Mouse (Mus musculus): ENCODE results near the gene Btnl6. TPM values are rescaled to one million over a fixed set of nuclear protein-coding genes. Genes with fewer than 3 reads are reported as not detected.

The Btnl6 gene
- polyA plus RNA-seq (2016; fragmentation: Nextera tagmentation; extraction: Ambion mirVana) = not detected in 2 replicates

DNA sequence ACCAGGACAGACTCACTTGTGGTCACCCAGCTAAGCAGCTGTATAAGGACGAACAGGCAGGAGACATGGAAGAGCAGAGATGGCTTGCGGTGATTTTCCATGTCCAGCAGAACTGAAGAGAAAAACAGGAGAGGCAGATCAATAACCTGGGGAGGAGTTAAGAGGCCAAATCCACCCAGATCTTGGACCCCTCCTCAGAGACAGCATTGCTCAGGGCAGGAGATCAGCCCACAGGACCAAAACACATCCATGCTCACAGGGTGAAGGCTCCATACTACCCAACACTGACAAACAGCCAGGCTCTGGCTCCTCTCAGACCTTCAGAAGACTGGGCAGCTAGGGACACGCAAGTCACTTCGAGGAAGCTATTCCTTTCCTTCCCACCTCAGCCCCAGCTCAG lies at the start of gene Btnl6:
Btnl6 (minus strand) TSS at position 101 of the 400 bp plus-strand sequence.
- H3K27me3 ChIP-seq = no peaks in the 10 kb centered on the region; the same call in 1 of the 2 replicates
- H3K27ac ChIP-seq = no peak within 1 kb of the TSS
- no peak within 1 kb of the TSS for H3K9ac ChIP-seq
- H3K4me2 ChIP-seq (replicated peaks) = no peak within 1 kb of the TSS
- H3K4me3 ChIP-seq = no peak within 1 kb of the TSS
- no peaks in the 10 kb centered on the region for H3K9me3 ChIP-seq (replicated peaks)
- no peaks in the 10 kb centered on the region for H3K36me3 ChIP-seq
- no peak for ATAC-seq (ENCODE audit: low FRiP score)
- 91% methylated on average over 4 of the region's 4 CpGs for WGBS
- H3K4me1 ChIP-seq = no peaks in the 10 kb centered on the region

DNA sequence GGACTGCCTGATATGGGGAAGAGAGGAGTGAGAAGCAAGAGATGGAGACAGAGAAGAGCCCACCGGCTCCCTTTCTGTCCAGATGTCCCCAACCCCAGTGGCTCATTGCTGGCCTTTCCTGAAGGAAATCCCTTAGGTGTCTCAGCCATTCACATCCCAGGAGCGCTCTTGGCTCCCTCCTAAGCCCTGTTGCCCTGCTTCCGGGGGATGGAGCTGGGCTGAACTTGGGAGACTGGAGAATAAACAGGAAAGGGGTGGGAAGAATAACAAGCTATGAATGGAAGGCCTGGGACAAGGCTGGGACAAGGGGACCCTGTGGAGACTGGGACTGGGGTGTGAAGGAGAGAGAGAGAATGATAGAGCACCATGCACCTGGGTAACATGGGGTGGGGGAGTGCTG lies 47.6 kb upstream of the Btnl6 start:
- Histone ChIP-seq H3K27ac (no peak overlapping the region; the same call in 1 of the 2 replicates), H3K9ac (peak overlapping the region; percentile 8; the same call in 1 of the 2 replicates), H3K4me2 (replicated peaks) (peak overlapping the region; percentile 17; the same call in 1 of the 2 replicates), H3K4me3 (no peak overlapping the region), H3K4me1 (peaks cover 14% of the 10 kb centered on the region), H3K9me3 (replicated peaks) (no peaks in the 10 kb centered on the region), H3K27me3 (0 out of 2 replicates have a peak, but pooled peaks cover 13% of the 10 kb centered on the region), H3K36me3 (no peaks in the 10 kb centered on the region)
- WGBS = 51% methylated on average over 3 of the region's 3 CpGs
- ATAC-seq (ENCODE audit: low FRiP score) = no peak

DNA sequence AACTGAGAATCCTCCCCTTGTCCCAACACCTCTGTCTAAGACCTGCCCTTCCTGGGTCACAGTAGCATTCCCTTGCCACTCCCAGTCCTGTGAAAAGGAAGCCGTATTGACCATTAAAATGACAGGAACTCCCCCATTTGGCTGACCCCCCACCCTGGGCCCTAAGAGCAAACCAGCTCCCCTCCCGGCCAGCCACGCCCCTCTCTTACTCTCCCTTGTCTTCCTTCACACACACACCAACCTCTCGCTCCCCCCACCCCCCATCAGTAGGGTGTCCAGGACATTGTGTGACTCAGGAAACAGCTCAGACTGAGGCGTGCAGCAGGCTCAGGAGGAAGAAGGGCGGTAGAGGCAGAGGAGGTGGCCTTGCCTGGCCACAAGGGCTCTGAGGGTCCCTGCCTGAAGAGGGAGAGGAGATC lies 46.9 kb upstream of the Btnl6 start, which contains the start of gene Notch4:
Notch4 (plus strand) TSS at position 266 of the 419 bp plus-strand sequence.
- peak within 1 kb of the TSS; percentile 23; the same call in 1 of the 2 replicates for H3K27ac ChIP-seq
- 21% methylated on average over 6 of the region's 6 CpGs for WGBS
- H3K36me3 ChIP-seq = no peaks in the 10 kb centered on the region
- peak within 1 kb of the TSS; percentile 17 for H3K4me2 ChIP-seq (replicated peaks)
- ATAC-seq (ENCODE audit: low FRiP score) = no peak
- no peak within 1 kb of the TSS for H3K4me3 ChIP-seq
- no peaks in the 10 kb centered on the region for H3K9me3 ChIP-seq (replicated peaks)
- H3K9ac ChIP-seq = peak within 1 kb of the TSS; percentile 8; the same call in 1 of the 2 replicates
- H3K4me1 ChIP-seq = peaks cover 14% of the 10 kb centered on the region
- H3K27me3 ChIP-seq = 0 out of 2 replicates have a peak, but pooled peaks cover 13% of the 10 kb centered on the region

DNA sequence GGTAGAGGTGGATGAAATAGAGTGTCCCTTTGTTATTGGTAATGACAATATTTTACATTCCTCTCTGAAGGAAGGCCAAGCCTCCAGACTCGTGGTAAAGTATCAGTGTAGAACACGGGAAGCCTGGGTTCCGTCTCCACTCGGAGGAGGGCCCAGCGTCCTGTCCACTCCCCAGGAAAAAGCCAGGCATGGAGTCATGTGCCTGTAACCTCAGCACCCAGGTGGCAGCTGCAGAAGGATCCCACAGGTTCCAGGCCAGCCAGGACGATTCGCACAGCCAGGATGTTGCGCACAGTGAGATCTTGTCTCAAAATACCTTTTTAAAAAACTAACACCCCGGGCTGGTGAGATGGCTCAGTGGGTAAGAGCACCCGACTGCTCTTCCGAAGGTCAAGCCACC lies 46.2 kb upstream of the Btnl6 start:
- WGBS = 77% methylated on average over 11 of the region's 11 CpGs
- Histone ChIP-seq H3K4me1 (peaks cover 14% of the 10 kb centered on the region), H3K27me3 (0 out of 2 replicates have a peak, but pooled peaks cover 13% of the 10 kb centered on the region), H3K9me3 (replicated peaks) (no peaks in the 10 kb centered on the region), H3K9ac (no peak overlapping the region), H3K4me3 (no peak overlapping the region), H3K36me3 (no peaks in the 10 kb centered on the region), H3K27ac (no peak overlapping the region), H3K4me2 (replicated peaks) (no peak overlapping the region)
- ATAC-seq (ENCODE audit: low FRiP score) = no peak

DNA sequence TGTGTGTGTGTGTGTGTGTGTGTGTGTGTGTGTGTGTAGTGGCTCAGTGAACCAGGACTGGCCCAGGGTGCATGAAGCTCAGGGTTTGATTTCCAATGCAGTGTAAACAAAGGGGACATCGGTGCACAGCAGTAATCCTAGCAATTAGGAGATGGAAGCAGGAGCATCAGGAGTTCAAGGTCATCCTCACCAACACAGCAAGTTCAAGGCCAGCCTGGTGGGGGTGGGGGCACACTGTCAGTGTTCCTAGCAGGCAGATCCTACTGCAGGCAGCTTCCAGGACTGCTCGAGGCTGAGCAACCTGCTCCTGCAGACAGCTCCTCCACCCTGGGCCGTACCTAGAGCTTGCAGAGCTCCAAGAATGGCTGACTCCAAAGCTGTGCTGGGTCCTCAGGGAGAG lies 45.4 kb upstream of the Btnl6 start:
- Histone ChIP-seq H3K36me3 (no peaks in the 10 kb centered on the region), H3K4me1 (peaks cover 14% of the 10 kb centered on the region), H3K9ac (no peak overlapping the region), H3K4me2 (replicated peaks) (no peak overlapping the region), H3K27me3 (0 out of 2 replicates have a peak, but pooled peaks cover 13% of the 10 kb centered on the region), H3K27ac (no peak overlapping the region), H3K4me3 (no peak overlapping the region), H3K9me3 (replicated peaks) (no peaks in the 10 kb centered on the region)
- 58% methylated on average over 3 of the region's 3 CpGs for WGBS
- ATAC-seq (ENCODE audit: low FRiP score) = no peak

DNA sequence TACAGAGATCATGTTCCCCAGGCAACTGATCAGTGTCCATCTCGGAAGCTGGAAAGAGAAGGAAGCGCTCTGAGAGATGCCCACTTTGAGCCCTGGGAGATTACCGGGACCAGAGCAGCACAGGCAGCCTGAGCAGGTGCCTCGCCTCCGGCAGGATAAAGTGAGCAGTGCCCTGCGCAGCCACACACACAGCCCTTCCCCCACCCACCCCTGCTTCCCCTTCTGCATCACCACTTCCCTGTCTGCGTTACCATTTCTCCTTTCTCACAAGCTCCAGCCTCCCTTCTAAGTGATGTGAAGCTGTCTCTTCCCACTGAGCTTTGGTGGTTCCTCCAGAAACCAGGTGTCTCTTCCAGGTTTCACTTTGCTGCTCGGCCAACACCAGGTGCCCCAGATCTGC lies 44.0 kb upstream of the Btnl6 start:
- Histone ChIP-seq H3K9me3 (replicated peaks) (no peaks in the 10 kb centered on the region), H3K4me1 (peaks cover 14% of the 10 kb centered on the region), H3K4me3 (no peak overlapping the region), H3K27me3 (0 out of 2 replicates have a peak, but pooled peaks cover 3% of the 10 kb centered on the region), H3K27ac (peak overlapping the region; percentile 40; the same call in 1 of the 2 replicates), H3K4me2 (replicated peaks) (0 out of 2 replicates have a peak overlapping the region, but pooled peaks have one; percentile 3), H3K36me3 (no peaks in the 10 kb centered on the region), H3K9ac (no peak overlapping the region)
- WGBS = 49% methylated on average over 8 of the region's 8 CpGs
- ATAC-seq (ENCODE audit: low FRiP score) = no peak

DNA sequence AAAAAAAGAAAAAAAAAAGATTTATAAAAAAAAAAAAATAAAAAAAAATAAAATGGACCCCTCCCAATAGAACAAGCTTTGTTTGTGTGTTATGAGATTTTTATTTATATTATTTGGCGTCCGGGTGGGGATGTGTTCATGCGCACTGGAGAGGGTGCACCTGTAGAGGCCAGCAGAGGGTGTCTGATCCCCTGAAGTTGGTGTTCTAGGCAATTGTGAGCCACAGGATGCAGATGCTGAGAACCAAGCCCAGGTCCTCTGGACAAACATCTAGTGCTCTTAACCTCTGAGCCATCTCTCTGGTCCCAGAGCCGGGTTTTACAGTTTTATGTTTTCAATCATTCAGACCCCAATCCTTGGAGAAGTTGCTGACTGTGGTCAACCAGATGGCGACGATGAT lies 43.3 kb upstream of the Btnl6 start:
- no peak overlapping the region for H3K4me3 ChIP-seq
- 90% methylated on average over 6 of the region's 6 CpGs for WGBS
- no peak overlapping the region for H3K9ac ChIP-seq
- 0 out of 2 replicates have a peak, but pooled peaks cover 2% of the 10 kb centered on the region for H3K27me3 ChIP-seq
- no peak overlapping the region for H3K27ac ChIP-seq
- ATAC-seq (ENCODE audit: low FRiP score) = no peak
- H3K4me2 ChIP-seq (replicated peaks) = no peak overlapping the region
- no peaks in the 10 kb centered on the region for H3K36me3 ChIP-seq
- H3K9me3 ChIP-seq (replicated peaks) = no peaks in the 10 kb centered on the region
- peaks cover 14% of the 10 kb centered on the region for H3K4me1 ChIP-seq

DNA sequence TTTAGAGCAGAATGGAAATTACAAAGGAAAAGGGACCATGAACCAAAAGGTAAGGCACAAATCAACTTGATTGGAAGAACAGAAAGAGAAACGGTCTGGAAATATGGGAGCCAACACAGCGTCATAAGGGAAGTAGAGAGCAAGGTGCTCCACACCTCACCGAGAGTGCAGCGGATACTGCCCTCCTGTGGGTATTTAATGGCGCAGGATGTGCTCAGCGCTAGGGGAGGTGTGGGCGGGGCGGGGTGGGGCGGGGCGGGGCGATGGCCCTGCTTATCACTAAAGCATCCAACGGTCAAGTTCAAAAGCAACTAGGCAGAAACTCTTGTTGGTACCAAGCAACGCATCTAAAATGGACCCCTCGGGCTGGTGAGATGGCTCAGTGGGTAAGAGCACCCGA lies 42.7 kb upstream of the Btnl6 start:
- Histone ChIP-seq H3K9ac (no peak overlapping the region), H3K27me3 (no peaks in the 10 kb centered on the region), H3K4me1 (peaks cover 12% of the 10 kb centered on the region), H3K4me3 (no peak overlapping the region), H3K4me2 (replicated peaks) (no peak overlapping the region), H3K36me3 (no peaks in the 10 kb centered on the region), H3K27ac (no peak overlapping the region), H3K9me3 (replicated peaks) (no peaks in the 10 kb centered on the region)
- ATAC-seq (ENCODE audit: low FRiP score) = no peak
- WGBS = 26% methylated on average over 15 of the region's 15 CpGs

DNA sequence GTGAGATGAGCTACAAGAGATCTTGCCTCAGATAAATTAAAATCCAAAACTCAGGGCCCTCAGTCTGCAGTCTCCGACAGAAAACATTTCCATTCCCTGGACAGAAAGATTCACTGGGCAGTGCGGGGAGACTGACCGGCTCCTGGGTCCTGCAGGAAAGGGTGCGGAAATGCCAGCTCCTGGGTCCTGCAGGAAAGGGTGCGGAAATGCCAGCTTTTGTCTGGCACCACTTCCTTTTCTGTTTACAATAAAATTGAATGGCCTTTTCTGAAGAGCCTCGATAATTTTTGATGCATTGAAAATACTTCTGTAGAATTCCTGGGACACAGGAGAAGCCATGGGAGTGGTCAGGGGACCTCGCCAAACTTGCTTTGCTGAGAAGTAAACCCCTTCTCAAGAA lies 42.0 kb upstream of the Btnl6 start:
- 87% methylated on average over 7 of the region's 7 CpGs for WGBS
- no peak for ATAC-seq (ENCODE audit: low FRiP score)
- H3K4me3 ChIP-seq = no peak overlapping the region
- H3K9ac ChIP-seq = no peak overlapping the region
- peaks cover 4% of the 10 kb centered on the region for H3K4me1 ChIP-seq
- H3K36me3 ChIP-seq = no peaks in the 10 kb centered on the region
- no peaks in the 10 kb centered on the region for H3K9me3 ChIP-seq (replicated peaks)
- H3K4me2 ChIP-seq (replicated peaks) = no peak overlapping the region
- H3K27me3 ChIP-seq = no peaks in the 10 kb centered on the region
- no peak overlapping the region for H3K27ac ChIP-seq

DNA sequence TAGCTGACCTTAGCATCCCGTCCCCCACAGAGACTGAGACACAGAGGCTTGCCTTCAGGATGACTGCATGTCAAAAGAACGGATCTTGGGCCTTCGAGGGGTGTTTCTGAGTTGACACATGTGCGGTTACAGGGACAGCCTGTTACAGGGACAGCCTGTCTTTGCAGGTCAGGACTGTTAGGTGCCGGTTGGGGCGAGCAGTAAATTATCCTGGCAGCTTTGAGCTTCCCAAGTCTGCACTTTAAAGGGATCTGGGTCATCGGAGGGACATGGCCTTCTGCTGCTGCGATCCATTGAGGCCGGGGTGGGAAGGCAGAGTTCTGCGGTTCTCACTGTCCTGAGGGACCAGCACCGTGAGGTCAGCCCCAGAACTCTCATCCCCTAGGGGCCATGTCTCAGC lies 40.3 kb upstream of the Btnl6 start:
- H3K9ac ChIP-seq = no peak overlapping the region
- peaks cover 2% of the 10 kb centered on the region; the same call in 1 of the 2 replicates for H3K4me1 ChIP-seq
- H3K36me3 ChIP-seq = no peaks in the 10 kb centered on the region
- ATAC-seq (ENCODE audit: low FRiP score) = no peak
- H3K4me3 ChIP-seq = no peak overlapping the region
- no peaks in the 10 kb centered on the region for H3K9me3 ChIP-seq (replicated peaks)
- WGBS = 74% methylated on average over 11 of the region's 11 CpGs
- H3K4me2 ChIP-seq (replicated peaks) = no peak overlapping the region
- H3K27ac ChIP-seq = no peak overlapping the region
- no peaks in the 10 kb centered on the region for H3K27me3 ChIP-seq

DNA sequence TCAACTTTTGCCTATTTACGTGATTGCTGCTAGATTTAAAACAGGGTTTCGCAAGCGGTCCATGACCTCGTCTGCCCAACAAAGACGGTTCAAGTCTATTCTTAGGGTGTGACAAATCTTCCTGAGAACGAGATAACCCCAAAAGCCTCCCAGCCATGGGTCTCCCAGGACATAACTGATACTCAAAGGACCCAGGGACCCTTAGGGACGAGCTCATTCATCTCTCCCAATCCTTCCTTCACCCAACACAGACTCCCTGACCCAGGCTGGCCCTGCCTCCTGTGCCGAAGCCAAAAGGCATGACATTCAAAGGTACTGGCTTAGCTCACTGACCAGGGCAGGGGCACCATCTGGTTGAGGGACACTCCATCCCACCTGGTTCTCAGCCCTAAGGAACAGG lies 39.3 kb upstream of the Btnl6 start:
- Histone ChIP-seq H3K4me2 (replicated peaks) (no peak overlapping the region), H3K9ac (no peak overlapping the region), H3K27me3 (no peaks in the 10 kb centered on the region), H3K4me3 (no peak overlapping the region), H3K27ac (no peak overlapping the region), H3K36me3 (no peaks in the 10 kb centered on the region), H3K9me3 (replicated peaks) (no peaks in the 10 kb centered on the region), H3K4me1 (peaks cover 2% of the 10 kb centered on the region; the same call in 1 of the 2 replicates)
- ATAC-seq (ENCODE audit: low FRiP score) = no peak
- WGBS = 84% methylated on average over 8 of the region's 8 CpGs

DNA sequence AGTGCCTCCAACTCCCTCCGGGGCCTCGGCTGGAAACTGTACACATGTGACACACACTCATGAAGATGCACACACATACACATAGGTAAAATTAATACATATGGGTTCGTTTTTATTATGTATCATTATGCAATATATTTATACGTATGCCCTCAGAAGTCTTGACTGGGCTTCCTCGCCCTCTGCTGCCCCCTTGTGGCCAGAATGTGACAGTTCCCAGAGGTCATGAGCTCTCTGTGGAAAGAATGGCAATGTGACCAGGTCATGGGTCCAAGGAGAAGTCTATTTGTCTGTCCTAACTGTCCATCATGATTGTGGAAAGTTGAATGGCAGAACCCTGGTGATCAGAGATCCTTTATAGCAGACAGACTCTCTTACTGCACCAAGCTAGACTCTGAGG lies 38.3 kb upstream of the Btnl6 start:
- Histone ChIP-seq H3K27me3 (no peaks in the 10 kb centered on the region), H3K27ac (no peak overlapping the region), H3K9me3 (replicated peaks) (no peaks in the 10 kb centered on the region), H3K4me3 (no peak overlapping the region), H3K4me1 (no peaks in the 10 kb centered on the region), H3K4me2 (replicated peaks) (no peak overlapping the region), H3K36me3 (no peaks in the 10 kb centered on the region), H3K9ac (no peak overlapping the region)
- WGBS = 26% methylated on average over 5 of the region's 5 CpGs
- no peak for ATAC-seq (ENCODE audit: low FRiP score)

DNA sequence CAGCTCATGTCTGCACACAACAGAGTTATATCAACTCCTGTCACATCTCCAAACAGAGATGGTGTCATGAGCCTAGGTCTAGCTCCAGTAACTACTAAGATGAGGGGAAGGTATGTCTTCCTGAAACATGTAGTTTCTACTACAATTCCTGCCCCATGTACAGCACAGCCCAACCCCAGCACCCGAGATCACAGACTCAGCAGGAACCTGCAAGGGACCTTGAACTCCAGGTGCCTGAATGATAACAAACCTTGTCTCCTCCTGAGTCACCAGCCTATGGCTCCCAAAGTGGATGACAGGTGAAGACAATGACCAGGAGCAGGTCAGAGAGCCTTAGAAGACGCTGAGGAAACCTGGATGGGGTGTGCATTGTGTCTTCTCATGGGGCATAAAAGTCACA lies 32.7 kb upstream of the Btnl6 start:
- Histone ChIP-seq H3K27ac (no peak overlapping the region), H3K9ac (no peak overlapping the region), H3K4me2 (replicated peaks) (no peak overlapping the region), H3K9me3 (replicated peaks) (no peaks in the 10 kb centered on the region), H3K4me3 (no peak overlapping the region), H3K4me1 (no peaks in the 10 kb centered on the region), H3K27me3 (no peaks in the 10 kb centered on the region), H3K36me3 (no peaks in the 10 kb centered on the region)
- WGBS = 73% methylated on average over 2 of the region's 2 CpGs
- no peak for ATAC-seq (ENCODE audit: low FRiP score)

Measured in hindbrain, embryonic 12.5 days (tissue).